In genomic region chr9:62212615-62213014, GRCm38 (mm10) we compare ENCODE assay signal across 27 mouse cellular contexts.
DNase-seq lines count a peak whose midpoint lies in the region; ATAC-seq and TF ChIP-seq lines count a peak whose summit lies in the region.
"Had no signal": no experiment of that assay in that cellular context is flagged by ENCODE, and none has a peak within 500 bp of the region (broad histone marks: within the 10 kb centered on the region; RNA-seq: fewer than 3 reads in every experiment).

No protein-coding gene starts in this region.

- no peak overlapping the region for H3K4me2 ChIP-seq in hindbrain, embryonic 15.5 days
- H3K4me2 ChIP-seq in hindbrain, embryonic 11.5 days (replicated peaks; ENCODE audit: low read depth, low read length) = no peak overlapping the region
- H3K4me2 ChIP-seq in midbrain, embryonic 15.5 days = no peak overlapping the region
- no peak overlapping the region for H3K4me2 ChIP-seq in midbrain, embryonic 16.5 days (ENCODE audit: low read length)
- H3K4me2 ChIP-seq: embryonic facial prominence, embryonic 13.5 days; forebrain, embryonic 15.5 days; kidney, embryonic 15.5 days; limb, embryonic 13.5 days; liver, embryonic 11.5 days; lung, embryonic 15.5 days; neural tube, embryonic 12.5 days; stomach, embryonic 15.5 days had no signal

- H3K36me3 ChIP-seq in hindbrain, embryonic 15.5 days = no peaks in the 10 kb centered on the region
- H3K36me3 ChIP-seq in hindbrain, embryonic 11.5 days (ENCODE audit: control insufficient read depth, insufficient read depth, low read length) = no peaks in the 10 kb centered on the region
- H3K36me3 ChIP-seq in midbrain, embryonic 15.5 days (replicated peaks) = no peaks in the 10 kb centered on the region
- no peaks in the 10 kb centered on the region for H3K36me3 ChIP-seq in midbrain, embryonic 16.5 days (ENCODE audit: control insufficient read depth, insufficient read depth, low read length)
- H3K36me3 ChIP-seq: embryonic facial prominence, embryonic 13.5 days; forebrain, embryonic 10.5 days; forebrain, embryonic 15.5 days; kidney, embryonic 15.5 days; limb, embryonic 13.5 days; lung, embryonic 15.5 days; midbrain, embryonic 10.5 days; neural tube, embryonic 12.5 days; stomach, embryonic 15.5 days had no signal

- no peak for TF ChIP-seq POLR2A in brain, embryonic 14.5 days (IDR thresholded peaks at IDR 0.05; ENCODE audit: borderline replicate concordance, extremely low read depth, insufficient read depth, insufficient read length, poor library complexity, severe bottlenecking)

- 46% methylated on average over 6 of the region's 6 CpGs for WGBS in hindbrain, embryonic 15.5 days
- 66% methylated on average over 6 of the region's 6 CpGs for WGBS in hindbrain, embryonic 11.5 days
- 40% methylated on average over 6 of the region's 6 CpGs for WGBS in midbrain, embryonic 15.5 days
- 43% methylated on average over 6 of the region's 6 CpGs for WGBS in midbrain, embryonic 16.5 days

- ATAC-seq in hindbrain, embryonic 15.5 days (ENCODE audit: low FRiP score, low read depth) = no peak
- no peak for ATAC-seq in hindbrain, embryonic 11.5 days (ENCODE audit: low FRiP score)
- ATAC-seq in midbrain, embryonic 15.5 days (replicated peaks) = no peak
- no peak for ATAC-seq in midbrain, embryonic 16.5 days
- ATAC-seq: forebrain, embryonic 15.5 days; Patski had no signal

- H3K4me1 ChIP-seq in hindbrain, embryonic 15.5 days (replicated peaks) = peaks cover 23% of the 10 kb centered on the region
- no peaks in the 10 kb centered on the region; the same call in 1 of the 2 replicates for H3K4me1 ChIP-seq in hindbrain, embryonic 11.5 days (replicated peaks; ENCODE audit: control insufficient read depth, insufficient read depth, low read length)
- peaks cover 13% of the 10 kb centered on the region for H3K4me1 ChIP-seq in midbrain, embryonic 15.5 days
- peaks cover 4% of the 10 kb centered on the region; the same call in 1 of the 2 replicates for H3K4me1 ChIP-seq in midbrain, embryonic 16.5 days (ENCODE audit: control insufficient read depth, insufficient read depth, low read length)
- H3K4me1 ChIP-seq: forebrain, embryonic 15.5 days; lung, embryonic 15.5 days; neural tube, embryonic 12.5 days; stomach, embryonic 15.5 days had no signal

- H3K4me3 ChIP-seq in hindbrain, embryonic 15.5 days = no peak overlapping the region
- no peak overlapping the region for H3K4me3 ChIP-seq in hindbrain, embryonic 11.5 days (ENCODE audit: low read depth, low read length)
- no peak overlapping the region for H3K4me3 ChIP-seq in midbrain, embryonic 15.5 days
- no peak overlapping the region for H3K4me3 ChIP-seq in midbrain, embryonic 16.5 days (ENCODE audit: low read depth, low read length)
- H3K4me3 ChIP-seq: embryonic facial prominence, embryonic 13.5 days; forebrain, embryonic 10.5 days; forebrain, embryonic 15.5 days; kidney, embryonic 15.5 days; limb, embryonic 13.5 days; lung, embryonic 15.5 days; midbrain, embryonic 10.5 days; neural tube, embryonic 12.5 days; stomach, embryonic 15.5 days had no signal

- no peak overlapping the region for H3K9ac ChIP-seq in hindbrain, embryonic 15.5 days
- H3K9ac ChIP-seq in hindbrain, embryonic 11.5 days (ENCODE audit: low read depth, low read length) = no peak overlapping the region
- no peak overlapping the region for H3K9ac ChIP-seq in midbrain, embryonic 15.5 days
- H3K9ac ChIP-seq in midbrain, embryonic 16.5 days (ENCODE audit: low read depth, low read length) = no peak overlapping the region
- H3K9ac ChIP-seq: embryonic facial prominence, embryonic 13.5 days; forebrain, embryonic 15.5 days; kidney, embryonic 15.5 days; limb, embryonic 13.5 days; lung, embryonic 15.5 days; neural tube, embryonic 12.5 days; stomach, embryonic 15.5 days had no signal

- no peaks in the 10 kb centered on the region for H3K9me3 ChIP-seq in hindbrain, embryonic 15.5 days
- no peaks in the 10 kb centered on the region for H3K9me3 ChIP-seq in hindbrain, embryonic 11.5 days (ENCODE audit: control insufficient read depth, low read length)
- no peaks in the 10 kb centered on the region for H3K9me3 ChIP-seq in midbrain, embryonic 15.5 days
- no peaks in the 10 kb centered on the region for H3K9me3 ChIP-seq in midbrain, embryonic 16.5 days (replicated peaks; ENCODE audit: control insufficient read depth, low read length, poor library complexity, severe bottlenecking)
- H3K9me3 ChIP-seq: embryonic facial prominence, embryonic 13.5 days; forebrain, embryonic 10.5 days; forebrain, embryonic 15.5 days; kidney, embryonic 15.5 days; limb, embryonic 13.5 days; lung, embryonic 15.5 days; midbrain, embryonic 10.5 days; neural tube, embryonic 12.5 days; stomach, embryonic 15.5 days had no signal

- intact Hi-C loops in heart, postnatal 14 days (cut with DNase I) = no loop called here

- no peaks in the 10 kb centered on the region for H3K27me3 ChIP-seq in hindbrain, embryonic 15.5 days
- H3K27me3 ChIP-seq in hindbrain, embryonic 11.5 days (ENCODE audit: control insufficient read depth, insufficient read depth, low read length) = no peaks in the 10 kb centered on the region
- no peaks in the 10 kb centered on the region for H3K27me3 ChIP-seq in midbrain, embryonic 15.5 days (replicated peaks)
- H3K27me3 ChIP-seq in midbrain, embryonic 16.5 days (ENCODE audit: control insufficient read depth, insufficient read depth, low read depth, low read length) = no peaks in the 10 kb centered on the region
- H3K27me3 ChIP-seq: embryonic facial prominence, embryonic 13.5 days; forebrain, embryonic 15.5 days; kidney, embryonic 15.5 days; limb, embryonic 13.5 days; neural tube, embryonic 12.5 days; stomach, embryonic 15.5 days had no signal

- H3K27ac ChIP-seq in hindbrain, embryonic 15.5 days (replicated peaks) = peak overlapping the region; percentile 32; the same call in 1 of the 2 replicates
- no peak overlapping the region for H3K27ac ChIP-seq in hindbrain, embryonic 11.5 days (ENCODE audit: low read depth, low read length)
- H3K27ac ChIP-seq in midbrain, embryonic 15.5 days = peak overlapping the region; percentile 36; the same call in 1 of the 2 replicates
- no peak overlapping the region for H3K27ac ChIP-seq in midbrain, embryonic 16.5 days (ENCODE audit: low read length)
- H3K27ac ChIP-seq: embryonic facial prominence, embryonic 13.5 days; forebrain, embryonic 10.5 days; forebrain, embryonic 15.5 days; kidney, embryonic 15.5 days; limb, embryonic 13.5 days; lung, embryonic 15.5 days; midbrain, embryonic 10.5 days; neural tube, embryonic 12.5 days; stomach, embryonic 15.5 days had no signal

- no peak for TF ChIP-seq CTCF in brain, embryonic 14.5 days (IDR thresholded peaks at IDR 0.05; ENCODE audit: borderline replicate concordance, extremely low read depth, insufficient read depth, insufficient read length)

- peak; percentile 85 for DNase-seq in heart, adult 11 months
- no peak for DNase-seq in heart, postnatal 14 days
- no peak for DNase-seq in hindbrain, embryonic 11.5 days (ENCODE audit: low spot score)
- DNase-seq in brain, embryonic 14.5 days (ENCODE audit: low read depth) = peak; percentile 55
- DNase-seq in testis, postnatal 14 days (ENCODE audit: low spot score) = no peak
- DNase-seq: adrenal gland, postnatal 10 days; cerebellum, adult 18-20 months; gastrocnemius, postnatal 14 days; heart, postnatal 4 days; kidney, adult 18-20 months; kidney, postnatal 25 days; right cerebral cortex, postnatal 14 days; thymus, postnatal 25 days had no signal

Comparison
In these comparisons a context has a peak if more than half of its experiments do, and no peak if none do; other contexts are left out.
1. DNase-seq: peak in heart, adult 11 months (single experiment) and brain, embryonic 14.5 days (single experiment); none in heart, postnatal 14 days (0 of 2), hindbrain, embryonic 11.5 days (single experiment) and testis, postnatal 14 days (single experiment).
2. H3K27ac ChIP-seq: peak in hindbrain, embryonic 15.5 days (single experiment) and midbrain, embryonic 15.5 days (single experiment); none in hindbrain, embryonic 11.5 days (single experiment) and midbrain, embryonic 16.5 days (single experiment).